Mouse (Mus musculus) CD4-positive, CD25-positive, alpha-beta regulatory T cell, adult 4 months (primary cell): ENCODE measurements around the gene A530032D15Rik. TPM values are rescaled to one million over a fixed set of nuclear protein-coding genes. Genes with fewer than 3 reads are reported as not detected.
"Not testable (repeated sequence)": the region's sequence is repeated elsewhere in the genome, so short reads cannot be mapped to it uniquely, and the experiment has no call there.

Source experiments
- ATAC-seq: one replicate; pipeline ENCODE4 v1.8.0; 2017
- polyA plus RNA-seq, 2 experiments: library from polyadenylated mRNA; unstranded; fragments of 100-300 nt; shearing (Covaris generic); gene quantifications; one replicate each; pipeline ENCODE4 v1.2.1; 2017

A530032D15Rik gene
- polyA plus RNA-seq, 2 experiments from 2014 or later: 2.4 to 6.4 TPM

GRCm38 (mm10) chr1:85034394-85034793, 75.3 kb downstream of the A530032D15Rik start:
- ATAC-seq: not testable (repeated sequence)

GRCm38 (mm10) chr1:85033616-85034015, 76.0 kb downstream of the A530032D15Rik start:
- not testable (repeated sequence) for ATAC-seq

Other genes with a start within 250 kb of the A530032D15Rik start
- gene Slc16a14, start 174.7 kb downstream of the A530032D15Rik start, polyA plus RNA-seq: not detected
- gene Gm10553, start 9.7 kb downstream of the A530032D15Rik start, polyA plus RNA-seq: not detected
- 10 to 100 TPM; 65.7 to 70.2 TPM for gene C130026I21Rik, start 160.7 kb upstream of the A530032D15Rik start, polyA plus RNA-seq